Mouse (Mus musculus) 3T3-L1 (cell line): ENCODE data around the gene Cacna2d3.

Experiments
- DNase-seq: peaks from one replicate; pipeline ENCODE4 v3.0.0-alpha.2; 2015; ENCODE audit warnings: low read depth, low spot score

Gene Cacna2d3

DNA sequence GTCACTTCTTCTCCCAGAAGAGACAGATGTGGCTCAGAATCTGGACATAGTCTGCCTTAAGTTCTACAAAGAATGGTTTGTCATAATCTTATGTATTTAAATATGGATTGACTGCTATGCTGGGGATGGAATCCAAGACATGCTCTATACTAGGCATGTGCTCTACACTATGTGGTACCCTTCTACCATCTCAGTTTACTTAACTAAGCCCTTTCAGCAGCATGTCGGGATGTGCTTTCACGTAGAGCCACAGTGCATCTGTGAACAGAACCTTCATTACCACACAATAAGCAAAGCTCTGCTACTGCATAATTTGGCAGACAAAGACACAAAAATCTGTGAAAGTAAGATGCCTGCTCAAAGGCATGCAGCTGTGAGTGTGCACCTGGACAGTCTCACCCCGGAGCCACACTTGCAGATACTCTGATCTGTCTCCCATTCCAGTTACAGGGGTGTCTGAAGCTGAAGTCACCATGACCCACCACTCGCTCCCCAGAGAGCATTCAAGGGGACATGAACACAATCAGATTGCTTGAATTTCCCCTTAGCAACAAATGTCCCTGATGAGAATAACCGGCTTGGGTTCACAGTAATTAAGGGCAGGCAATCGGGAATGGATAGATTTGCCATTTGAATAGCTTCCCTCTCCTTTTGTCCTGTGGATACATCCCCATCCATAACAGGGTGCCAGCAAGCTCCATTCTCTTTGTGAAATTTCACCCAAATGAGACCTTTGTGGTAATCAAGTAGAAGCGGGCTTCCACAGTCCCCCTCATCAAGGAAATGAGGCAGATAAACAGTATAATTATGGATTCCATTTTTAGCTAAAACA is 773.4 kb downstream of the Cacna2d3 start:
- DNase-seq = no peak

- DNase-seq = no peak
Measured at GRCm38 (mm10) chr14:28932746-28933293, 788.8 kb downstream of the Cacna2d3 start.

GRCm38 (mm10) chr14:28923180-28923961 is 798.3 kb downstream of the Cacna2d3 start:
- no peak for DNase-seq

DNA sequence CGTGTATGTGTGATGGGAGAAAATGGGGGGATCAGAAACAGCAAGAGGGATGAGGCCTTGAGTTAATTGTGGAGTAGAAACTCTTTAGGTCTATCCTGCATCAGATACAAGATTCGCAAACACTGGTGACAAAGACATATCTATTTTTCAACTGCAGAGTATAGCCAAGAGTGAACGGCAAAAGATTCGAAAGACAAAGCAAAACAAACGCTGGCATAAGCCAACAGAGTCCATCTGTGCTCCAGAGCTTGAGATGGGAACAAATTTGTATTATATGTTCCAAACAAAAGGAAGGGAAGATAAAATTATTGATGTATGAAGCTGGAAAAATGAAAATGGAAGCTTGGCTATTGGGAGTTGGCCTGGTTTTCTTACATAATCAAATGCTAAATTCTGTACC is 802.8 kb downstream of the Cacna2d3 start:
- no peak for DNase-seq

- no peak for DNase-seq
Measured at GRCm38 (mm10) chr14:28915004-28915403, 806.7 kb downstream of the Cacna2d3 start.

DNA sequence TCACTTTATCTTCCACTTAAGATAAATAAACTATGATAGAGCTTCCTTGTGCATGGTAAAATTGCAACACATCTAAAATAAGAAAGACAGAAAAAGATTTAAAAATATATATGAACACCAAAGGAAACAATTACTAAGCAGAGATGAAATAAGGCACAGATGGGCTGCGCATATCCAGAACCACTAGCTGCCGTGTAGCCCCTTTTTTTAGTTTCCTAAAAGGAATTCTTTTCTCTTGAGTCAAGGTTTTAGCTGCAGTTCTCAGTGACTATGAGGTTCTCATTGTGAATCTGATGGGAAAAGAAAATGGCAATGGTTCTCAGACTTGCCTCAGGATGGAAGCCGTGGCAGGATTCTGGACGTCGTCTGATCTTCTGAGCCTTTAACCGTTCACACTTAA is 814.0 kb downstream of the Cacna2d3 start:
- DNase-seq = no peak

GRCm38 (mm10) chr14:28892530-28892929 is 829.1 kb downstream of the Cacna2d3 start:
- DNase-seq = no peak

DNA sequence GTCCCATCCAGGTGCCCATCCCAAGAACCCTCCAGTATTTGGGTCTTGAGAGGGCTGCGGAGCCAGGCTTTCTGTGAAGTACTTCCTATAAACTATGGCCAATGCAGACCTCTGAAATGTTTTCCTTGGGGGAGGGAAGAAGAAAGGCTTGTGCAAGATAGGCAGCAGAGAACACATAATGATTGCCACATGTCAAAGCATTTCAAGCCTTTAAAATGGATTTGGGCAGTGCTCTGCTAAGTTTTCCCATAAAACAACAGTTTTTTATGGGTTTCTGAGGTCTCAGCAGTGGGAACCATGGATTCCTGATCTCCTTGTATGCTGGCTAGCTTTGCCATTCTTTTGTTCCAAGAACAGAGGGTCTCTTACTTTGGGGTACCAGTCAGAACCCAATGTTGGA is 834.3 kb downstream of the Cacna2d3 start:
- no peak for DNase-seq

GRCm38 (mm10) chr14:28886661-28887060 is 835.0 kb downstream of the Cacna2d3 start:
- DNase-seq = no peak

- no peak for DNase-seq
Measured at GRCm38 (mm10) chr14:28870983-28871382, 850.7 kb downstream of the Cacna2d3 start.

- DNase-seq = no peak
Measured at GRCm38 (mm10) chr14:28870382-28870781, 851.3 kb downstream of the Cacna2d3 start.

- DNase-seq = no peak
Measured at GRCm38 (mm10) chr14:28864925-28865324, 856.7 kb downstream of the Cacna2d3 start.

- DNase-seq = no peak
Measured at GRCm38 (mm10) chr14:28861142-28861541, 860.5 kb downstream of the Cacna2d3 start.
